Mouse (Mus musculus) myocyte (in vitro differentiated cells): ENCODE measurements at regions not wholly inside any gene's neighbourhood (a gene's known extent, or its start where the extent isn't known, plus 50 kb on each side); places are given as distances from the start of the nearest gene placed in this dataset.

ENCODE experiments used
- H3K27me3 ChIP-seq: one replicate; pipeline ENCODE4 v1.6.1; 2011; ENCODE audit not compliant: control insufficient read depth, insufficient read depth, insufficient read length
- H3K36me3 ChIP-seq: one replicate; pipeline ENCODE4 v1.6.1; 2011; ENCODE audit not compliant: control insufficient read depth, insufficient read depth
- H3K4me2 ChIP-seq: one replicate; pipeline ENCODE4 v1.6.1; 2011; ENCODE audit warnings: low read depth, control low read depth
- H3K4me3 ChIP-seq: one replicate; pipeline ENCODE4 v1.5.1; 2011; ENCODE audit warnings: mild to moderate bottlenecking, control low read depth, moderate library complexity
- H3K79me2 ChIP-seq: one replicate; pipeline ENCODE4 v1.6.1; 2011; ENCODE audit not compliant: control insufficient read depth, insufficient read depth
- H3ac ChIP-seq: one replicate; pipeline ENCODE4 v1.6.1; 2011; ENCODE audit not compliant: control insufficient read depth, insufficient read length
- CEBPB ChIP-seq: IDR thresholded peaks from 2 replicates; pipeline ENCODE4 v1.6.1; 2011; ENCODE audit warnings: mild to moderate bottlenecking, moderate library complexity; ENCODE audit not compliant: poor library complexity, insufficient read depth, severe bottlenecking
- E2F4 ChIP-seq: IDR thresholded peaks from one replicate; pipeline ENCODE4 v1.6.1; 2011; ENCODE audit warnings: mild to moderate bottlenecking, control low read depth, moderate library complexity; ENCODE audit not compliant: insufficient read depth
- MAX ChIP-seq: IDR thresholded peaks from one replicate; pipeline ENCODE4 v1.6.1; 2011; ENCODE audit warnings: low read depth, mild to moderate bottlenecking, control low read depth
- MYOD1 ChIP-seq, 3 experiments: IDR thresholded peaks; one replicate each; pipeline ENCODE4 v1.6.1; 2011; ENCODE audit warnings: control low read depth in 2 of 3, low read depth in 2 of 3, mild to moderate bottlenecking in 2 of 3, moderate library complexity in 1 of 3; ENCODE audit not compliant: insufficient read length in 2 of 3, control insufficient read depth in 1 of 3
- MYOG ChIP-seq, 3 experiments: IDR thresholded peaks; one replicate each; pipeline ENCODE4 v1.6.1; 2011; ENCODE audit warnings: control low read depth in 2 of 3, low read depth in 2 of 3, mild to moderate bottlenecking in 2 of 3; ENCODE audit not compliant: insufficient read length in 2 of 3, control insufficient read depth in 1 of 3, insufficient read depth in 1 of 3
- POLR2A ChIP-seq: IDR thresholded peaks from one replicate; pipeline ENCODE4 v1.6.1; 2011; ENCODE audit warnings: low read depth, mild to moderate bottlenecking, control low read depth, moderate library complexity; ENCODE audit not compliant: insufficient read length
- POLR2AphosphoS2 ChIP-seq: IDR thresholded peaks from one replicate; pipeline ENCODE4 v1.6.1; 2011; ENCODE audit warnings: low read depth, control low read depth; ENCODE audit not compliant: insufficient read length
- REST ChIP-seq: IDR thresholded peaks from one replicate; pipeline ENCODE4 v1.6.1; 2011; ENCODE audit warnings: mild to moderate bottlenecking, control low read depth, moderate library complexity; ENCODE audit not compliant: insufficient read depth, insufficient read length
- SRF ChIP-seq: IDR thresholded peaks from one replicate; pipeline ENCODE4 v1.6.1; 2011; ENCODE audit warnings: low read depth; ENCODE audit not compliant: control insufficient read depth, insufficient read length
- TCF12 ChIP-seq: IDR thresholded peaks from one replicate; pipeline ENCODE4 v1.6.1; 2011; ENCODE audit warnings: mild to moderate bottlenecking, control low read depth; ENCODE audit not compliant: poor library complexity, insufficient read depth, severe bottlenecking
- TCF3 ChIP-seq: IDR thresholded peaks from one replicate; pipeline ENCODE4 v1.6.1; 2011; ENCODE audit warnings: low read depth, control low read depth; ENCODE audit not compliant: insufficient read length
- USF1 ChIP-seq: IDR thresholded peaks from one replicate; pipeline ENCODE4 v1.6.1; 2011; ENCODE audit warnings: low read depth, mild to moderate bottlenecking, control low read depth, moderate library complexity

DNA sequence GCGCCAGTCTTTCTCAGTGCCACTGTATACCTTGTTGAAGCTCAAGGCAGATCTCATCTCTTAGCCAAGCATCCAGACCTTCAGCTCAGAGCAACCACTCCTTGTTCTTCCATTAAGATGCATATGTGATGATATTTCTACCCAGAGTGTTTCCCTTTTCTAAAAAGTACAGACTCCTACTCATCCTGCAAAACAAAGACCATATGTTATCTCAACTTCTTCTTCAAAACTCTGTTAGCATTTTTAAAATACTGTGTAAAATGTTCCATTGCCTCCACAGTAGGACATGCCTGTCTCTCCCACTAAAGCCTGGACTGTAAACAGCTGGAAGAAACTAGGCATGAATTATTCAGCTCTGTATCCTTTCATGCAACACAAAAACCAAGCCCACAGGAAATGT, 184.4 kb downstream of the Nuf2 start:
- no peaks in the 10 kb centered on the region for H3K27me3 ChIP-seq
- no peak overlapping the region for H3ac ChIP-seq
- H3K4me3 ChIP-seq: no peak overlapping the region
- TF ChIP-seq CEBPB: no peak
- TF ChIP-seq SRF: no peak
- no peak for TF ChIP-seq MYOD1 (IDR thresholded peaks at IDR 0.05; ENCODE audit: control insufficient read depth in 1 of 3, insufficient read length in 2 of 3, low read depth in 2 of 3)
- no peak for TF ChIP-seq POLR2A
- no peak for TF ChIP-seq MYOG (IDR thresholded peaks at IDR 0.05; ENCODE audit: control insufficient read depth in 1 of 3, insufficient read depth in 1 of 3, insufficient read length in 2 of 3, low read depth in 2 of 3)
- TF ChIP-seq TCF3: no peak
- TF ChIP-seq POLR2AphosphoS2: no peak
- no peak for TF ChIP-seq USF1
- no peak for TF ChIP-seq MAX
- no peak for TF ChIP-seq TCF12
- TF ChIP-seq REST: no peak
- TF ChIP-seq E2F4: no peak
- H3K4me2 ChIP-seq: no peak overlapping the region
- no peaks in the 10 kb centered on the region for H3K36me3 ChIP-seq
- H3K79me2 ChIP-seq: no peaks in the 10 kb centered on the region

DNA sequence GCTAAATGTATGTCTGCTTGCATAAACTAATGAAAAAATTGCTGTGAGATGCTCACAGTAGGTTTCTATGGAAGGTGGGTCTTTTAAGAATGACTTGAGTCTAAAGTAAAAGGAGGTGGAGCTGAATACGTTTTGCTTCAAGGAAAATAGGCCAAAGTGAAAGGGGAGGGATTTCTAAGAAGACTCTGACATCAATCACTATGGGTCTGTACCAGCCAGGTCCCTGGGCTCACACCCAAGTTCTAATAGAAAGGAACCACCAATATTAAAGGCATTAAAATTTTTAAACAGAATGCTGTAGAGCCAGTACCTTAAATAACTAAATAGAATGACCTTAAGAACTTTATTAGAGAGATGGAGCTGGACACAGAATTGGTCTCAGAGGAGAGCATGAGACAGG, 190.1 kb downstream of the Nuf2 start:
- no peaks in the 10 kb centered on the region for H3K79me2 ChIP-seq
- H3K4me2 ChIP-seq: no peak overlapping the region
- H3K36me3 ChIP-seq: no peaks in the 10 kb centered on the region
- H3K27me3 ChIP-seq: no peaks in the 10 kb centered on the region
- TF ChIP-seq CEBPB: no peak
- TF ChIP-seq POLR2A: no peak
- no peak for TF ChIP-seq MAX
- TF ChIP-seq MYOD1 (IDR thresholded peaks at IDR 0.05; ENCODE audit: control insufficient read depth in 1 of 3, insufficient read length in 2 of 3, low read depth in 2 of 3): no peak
- TF ChIP-seq TCF3: no peak
- no peak for TF ChIP-seq TCF12
- TF ChIP-seq SRF: no peak
- TF ChIP-seq E2F4: no peak
- TF ChIP-seq REST: no peak
- no peak for TF ChIP-seq USF1
- TF ChIP-seq POLR2AphosphoS2: no peak
- TF ChIP-seq MYOG (IDR thresholded peaks at IDR 0.05; ENCODE audit: control insufficient read depth in 1 of 3, insufficient read depth in 1 of 3, insufficient read length in 2 of 3, low read depth in 2 of 3): no peak
- H3ac ChIP-seq: no peak overlapping the region
- H3K4me3 ChIP-seq: no peak overlapping the region

DNA sequence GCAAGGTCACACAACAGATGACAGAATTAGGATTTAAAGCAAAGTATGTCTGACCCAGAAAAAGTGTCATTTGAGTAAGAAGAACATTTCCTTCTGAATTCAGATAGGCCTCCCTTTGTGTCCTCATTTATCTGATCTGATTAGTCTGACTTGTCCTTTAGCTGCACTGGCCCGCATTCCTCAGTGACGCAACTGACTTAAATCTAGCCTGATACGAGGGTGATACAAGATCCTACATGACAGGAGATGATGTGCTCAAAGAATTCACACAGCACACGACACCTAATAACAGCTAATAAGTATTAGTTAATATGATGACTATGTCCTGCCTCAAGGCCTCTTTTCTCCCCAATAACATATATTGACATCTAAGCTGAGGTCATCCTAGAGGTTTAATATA, 192.8 kb downstream of the Nuf2 start:
- no peak overlapping the region for H3K4me3 ChIP-seq
- H3K27me3 ChIP-seq: no peaks in the 10 kb centered on the region
- H3K4me2 ChIP-seq: no peak overlapping the region
- no peak overlapping the region for H3ac ChIP-seq
- H3K36me3 ChIP-seq: no peaks in the 10 kb centered on the region
- TF ChIP-seq MYOG (IDR thresholded peaks at IDR 0.05; ENCODE audit: control insufficient read depth in 1 of 3, insufficient read depth in 1 of 3, insufficient read length in 2 of 3, low read depth in 2 of 3) (no peak), TCF12 (no peak), SRF (no peak), MYOD1 (IDR thresholded peaks at IDR 0.05; ENCODE audit: control insufficient read depth in 1 of 3, insufficient read length in 2 of 3, low read depth in 2 of 3) (no peak)
- H3K79me2 ChIP-seq: no peaks in the 10 kb centered on the region

DNA sequence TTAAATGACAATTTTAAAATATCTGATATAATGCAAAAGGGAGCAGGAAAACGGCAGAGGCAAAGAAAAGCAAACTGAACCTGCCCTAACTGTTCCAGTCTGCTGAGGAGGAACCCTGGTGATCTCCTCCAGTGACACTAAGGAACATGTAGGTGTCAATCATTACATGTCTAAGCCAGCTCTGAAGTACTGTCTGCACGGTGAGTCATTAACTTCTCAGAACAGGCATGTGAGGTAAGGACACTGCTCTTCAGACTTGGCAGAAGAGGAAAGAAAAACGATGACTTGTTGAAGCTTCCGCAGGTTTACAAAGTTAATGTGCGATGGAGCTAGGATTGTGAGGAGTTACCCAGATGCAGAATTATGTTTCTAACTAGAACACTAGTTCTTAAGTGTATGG, 199.1 kb downstream of the Nuf2 start:
- Histone ChIP-seq H3K27me3 (no peaks in the 10 kb centered on the region), H3ac (no peak overlapping the region), H3K4me2 (no peak overlapping the region), H3K36me3 (no peaks in the 10 kb centered on the region), H3K4me3 (no peak overlapping the region), H3K79me2 (no peaks in the 10 kb centered on the region)
- TF ChIP-seq SRF: no peak
- TF ChIP-seq USF1: no peak
- TF ChIP-seq TCF3: no peak
- TF ChIP-seq POLR2A: no peak
- TF ChIP-seq TCF12: no peak
- no peak for TF ChIP-seq MYOG (IDR thresholded peaks at IDR 0.05; ENCODE audit: control insufficient read depth in 1 of 3, insufficient read depth in 1 of 3, insufficient read length in 2 of 3, low read depth in 2 of 3)
- TF ChIP-seq MYOD1 (IDR thresholded peaks at IDR 0.05; ENCODE audit: control insufficient read depth in 1 of 3, insufficient read length in 2 of 3, low read depth in 2 of 3): no peak
- no peak for TF ChIP-seq E2F4

DNA sequence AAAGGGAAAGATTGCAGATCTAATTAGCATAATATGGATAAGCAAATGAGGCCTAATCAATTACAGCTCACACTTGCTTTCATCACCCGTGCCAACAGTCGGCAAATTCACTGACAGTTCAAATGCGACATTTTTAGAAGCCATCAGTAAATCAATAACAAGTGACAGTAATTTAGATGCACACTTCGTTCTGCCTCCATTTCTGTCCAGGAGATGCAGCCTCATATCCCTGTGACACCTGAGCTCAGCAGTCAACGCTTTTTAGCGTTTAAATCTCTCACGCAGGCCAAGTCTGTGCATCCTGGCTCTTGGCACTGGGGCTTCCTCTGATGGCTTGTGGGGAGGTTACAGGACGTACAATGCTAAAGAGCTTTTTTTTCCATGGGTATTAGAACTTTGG, 218.0 kb downstream of the Nuf2 start:
- Histone ChIP-seq H3ac (no peak overlapping the region), H3K27me3 (no peaks in the 10 kb centered on the region), H3K79me2 (no peaks in the 10 kb centered on the region), H3K4me2 (no peak overlapping the region), H3K4me3 (no peak overlapping the region), H3K36me3 (no peaks in the 10 kb centered on the region)
- TF ChIP-seq POLR2A (no peak), TCF12 (no peak), USF1 (no peak), E2F4 (no peak), CEBPB (no peak), TCF3 (no peak), POLR2AphosphoS2 (no peak), REST (no peak), MYOD1 (IDR thresholded peaks at IDR 0.05; ENCODE audit: control insufficient read depth in 1 of 3, insufficient read length in 2 of 3, low read depth in 2 of 3) (no peak), MYOG (IDR thresholded peaks at IDR 0.05; ENCODE audit: control insufficient read depth in 1 of 3, insufficient read depth in 1 of 3, insufficient read length in 2 of 3, low read depth in 2 of 3) (no peak)
